9 mouse cellular contexts compared by ENCODE assay signal in the genomic region with DNA sequence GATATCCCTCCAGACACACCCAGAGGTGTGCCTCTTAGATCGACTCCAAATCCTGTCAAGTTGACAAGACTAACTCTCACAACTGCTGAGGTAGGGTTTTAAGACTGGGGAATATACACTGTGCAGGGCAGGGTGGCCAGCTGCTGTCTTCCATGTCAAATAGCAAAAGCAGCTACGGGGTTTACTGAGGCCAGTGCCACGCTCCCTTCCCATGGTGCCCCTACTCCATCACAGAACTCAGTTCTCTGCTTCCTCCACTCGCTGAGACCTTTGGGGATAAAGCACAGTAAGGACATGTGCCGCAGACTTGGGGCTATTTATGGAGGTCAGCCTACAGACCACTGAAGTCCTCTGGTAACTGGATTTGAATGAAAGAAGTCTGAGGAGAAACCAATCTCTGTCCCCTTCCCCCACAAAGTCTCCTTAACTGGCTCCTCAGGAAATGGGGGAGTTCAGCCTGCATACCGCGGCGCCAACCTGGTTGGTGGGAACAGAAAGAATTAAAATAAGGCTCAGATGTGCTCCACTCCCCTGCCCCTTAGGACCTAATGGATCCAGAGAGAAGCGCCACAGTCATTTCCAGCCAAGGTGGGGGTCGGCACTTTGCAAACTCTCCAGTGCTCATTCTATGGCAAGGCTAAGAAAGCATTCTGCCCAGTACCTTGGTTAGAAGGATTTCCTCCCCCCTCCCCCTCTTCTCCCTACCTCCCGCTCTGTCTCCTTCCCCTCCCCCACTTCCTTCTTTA.
DNase-seq lines count a peak whose midpoint lies in the region; ATAC-seq lines count a peak whose summit lies in the region.
"Had no signal": no experiment of that assay in that cellular context is flagged by ENCODE, and none has a peak within 500 bp of the region (broad histone marks: within the 10 kb centered on the region; RNA-seq: fewer than 3 reads in every experiment).

No protein-coding gene starts in this region.

- no peak for DNase-seq in MN1 (ENCODE audit: low spot score)
- DNase-seq in Muller cell, postnatal 12 days (ENCODE audit: inconsistent ontology term): no peak
- DNase-seq in gastrocnemius, postnatal 4 days (ENCODE audit: low spot score in 2 of 2): no peak
- DNase-seq: cerebellum, adult 18-20 months had no signal

- no peak for ATAC-seq in megakaryocyte, adult 5-6 weeks (ENCODE audit: poor library complexity, severe bottlenecking)
- no peak for ATAC-seq in forebrain, embryonic 16.5 days
- no peak for ATAC-seq in liver, embryonic 12.5 days
- ATAC-seq in stomach, embryonic 15.5 days (ENCODE audit: insufficient read depth, low FRiP score, low read depth): no peak

- no peak overlapping the region for H3K27ac ChIP-seq in forebrain, embryonic 16.5 days (ENCODE audit: low read length)
- no peak overlapping the region for H3K27ac ChIP-seq in liver, embryonic 12.5 days
- H3K27ac ChIP-seq in stomach, embryonic 15.5 days: no peak overlapping the region

- no peaks in the 10 kb centered on the region for H3K36me3 ChIP-seq in megakaryocyte, embryonic 14.5 days (replicated peaks; ENCODE audit: low read length)
- H3K36me3 ChIP-seq in forebrain, embryonic 16.5 days (ENCODE audit: control insufficient read depth, insufficient read depth): no peaks in the 10 kb centered on the region
- H3K36me3 ChIP-seq in liver, embryonic 12.5 days: no peaks in the 10 kb centered on the region
- no peaks in the 10 kb centered on the region for H3K36me3 ChIP-seq in stomach, embryonic 15.5 days

- H3K4me1 ChIP-seq in megakaryocyte, embryonic 14.5 days: peaks cover 12% of the 10 kb centered on the region
- peaks cover 5% of the 10 kb centered on the region for H3K4me1 ChIP-seq in forebrain, embryonic 16.5 days (replicated peaks; ENCODE audit: control insufficient read depth, insufficient read depth, low read length)
- peaks cover 7% of the 10 kb centered on the region for H3K4me1 ChIP-seq in liver, embryonic 12.5 days
- peaks cover 7% of the 10 kb centered on the region; the same call in 1 of the 2 replicates for H3K4me1 ChIP-seq in stomach, embryonic 15.5 days

- WGBS in forebrain, embryonic 16.5 days: 16% methylated on average over 11 of the region's 11 CpGs
- 9% methylated on average over 11 of the region's 11 CpGs for WGBS in liver, embryonic 12.5 days (ENCODE audit: insufficient replicate concordance)
- 15% methylated on average over 11 of the region's 11 CpGs for WGBS in stomach, embryonic 15.5 days

- peak overlapping the region; percentile 40 for H3K4me2 ChIP-seq in forebrain, embryonic 16.5 days (ENCODE audit: low read length)
- H3K4me2 ChIP-seq in liver, embryonic 12.5 days: peak overlapping the region; percentile 46
- H3K4me2 ChIP-seq in stomach, embryonic 15.5 days: peak overlapping the region; percentile 45

- peaks cover 20% of the 10 kb centered on the region for H3K27me3 ChIP-seq in megakaryocyte, embryonic 14.5 days (replicated peaks)
- no peaks in the 10 kb centered on the region for H3K27me3 ChIP-seq in forebrain, embryonic 16.5 days (replicated peaks; ENCODE audit: control insufficient read depth, insufficient read depth, low read length)
- peaks cover 13% of the 10 kb centered on the region for H3K27me3 ChIP-seq in liver, embryonic 12.5 days (replicated peaks)
- H3K27me3 ChIP-seq in stomach, embryonic 15.5 days (replicated peaks): no peaks in the 10 kb centered on the region

- peaks cover 10% of the 10 kb centered on the region for H3K9me3 ChIP-seq in megakaryocyte, embryonic 14.5 days
- no peaks in the 10 kb centered on the region for H3K9me3 ChIP-seq in forebrain, embryonic 16.5 days (ENCODE audit: control insufficient read depth, low read length)
- H3K9me3 ChIP-seq in liver, embryonic 12.5 days (replicated peaks): no peaks in the 10 kb centered on the region
- H3K9me3 ChIP-seq in stomach, embryonic 15.5 days: no peaks in the 10 kb centered on the region

- peak overlapping the region; percentile 53 for H3K4me3 ChIP-seq in megakaryocyte, embryonic 14.5 days (replicated peaks)
- no peak overlapping the region for H3K4me3 ChIP-seq in forebrain, embryonic 16.5 days (replicated peaks; ENCODE audit: low read length)
- H3K4me3 ChIP-seq in liver, embryonic 12.5 days: no peak overlapping the region
- H3K4me3 ChIP-seq in stomach, embryonic 15.5 days (replicated peaks): no peak overlapping the region

- H3K9ac ChIP-seq in forebrain, embryonic 16.5 days (replicated peaks; ENCODE audit: low read depth, low read length): no peak overlapping the region
- no peak overlapping the region for H3K9ac ChIP-seq in liver, embryonic 12.5 days
- no peak overlapping the region for H3K9ac ChIP-seq in stomach, embryonic 15.5 days
